Mouse (Mus musculus) large intestine, adult 2 months (tissue): ENCODE measurements around the gene Astn2. TPM values are rescaled to one million over a fixed set of nuclear protein-coding genes. Genes with fewer than 3 reads are reported as not detected.

Experiments used
- DNase-seq: peaks from one replicate; pipeline ENCODE4 v3.0.0-alpha.2; 2012; ENCODE audit warnings: low read depth, low spot score
- WGBS: fragments of 180-500 bp; shearing (Covaris S2); methylation state at CpG from one replicate; pipeline ENCODE4 v1.1.7; 2018; 5-methylcytosine and 5-hydroxymethylcytosine counted together
- polyA plus RNA-seq: library from polyadenylated mRNA; depleted of rRNA; stranded (reverse); fragments of >200 nt; gene quantifications from 2 replicates; pipeline ENCODE4 v1.2.3, GENCODE M21; 2012; rRNA removed

Gene Astn2
- 0.55 and 0.58 TPM in 2 replicates for polyA plus RNA-seq

GRCm38 (mm10) chr4:66404201-66404711 is at the start of gene Astn2:
TSS of gene Astn2 (minus strand) at chr4:66404611.
- whole genome bisulfite sequencing, result 2% methylated on average over 56 of the region's 56 CpGs
- DNase-seq, result no peak

- DNase-seq, result no peak
- WGBS, result 20% methylated on average over 3 of the region's 3 CpGs
Observed at GRCm38 (mm10) chr4:66450115-66450514, 45.7 kb upstream of the Astn2 start.

DNA sequence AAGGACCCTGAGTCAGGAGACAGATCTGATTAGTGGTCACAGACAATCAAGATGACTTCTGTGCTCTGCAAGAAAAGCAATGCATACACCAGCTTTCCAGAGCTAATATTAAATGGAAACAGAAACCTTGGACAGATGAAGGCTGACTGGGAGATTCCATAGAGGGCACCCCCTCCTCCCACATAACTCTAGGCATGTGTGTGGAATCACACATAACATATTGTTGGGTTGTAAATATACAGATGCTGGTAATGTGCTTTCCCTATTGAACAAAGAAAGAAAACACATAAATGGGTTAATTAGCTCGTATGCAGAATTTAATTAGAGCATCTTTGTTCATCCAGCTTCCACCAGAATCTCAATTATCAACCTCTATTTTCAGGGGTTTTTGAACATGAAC is 26.8 kb upstream of the Astn2 start:
- WGBS, result 37% methylated on average over 1 of the region's 1 CpGs
- no peak for DNase-seq

DNA sequence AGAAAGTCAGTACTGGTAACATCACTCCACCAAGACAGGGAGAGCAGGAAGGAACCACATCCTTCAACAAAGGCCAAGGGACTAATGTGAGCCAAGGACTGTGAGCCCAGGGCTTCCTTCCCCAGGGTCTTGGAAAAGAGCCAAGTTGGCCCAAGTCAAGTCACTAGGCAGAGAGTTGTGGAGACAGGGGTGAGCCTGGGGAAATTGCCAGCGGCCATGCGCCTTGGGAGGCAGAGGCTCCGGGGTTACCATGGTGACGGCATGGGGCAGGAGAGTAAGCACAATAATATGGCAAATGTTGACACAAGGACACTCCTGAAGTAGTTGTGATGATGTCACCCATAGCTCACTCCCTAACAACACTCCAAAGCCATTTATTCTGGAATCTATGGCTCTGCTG is 21.4 kb upstream of the Astn2 start:
- 33% methylated on average over 4 of the region's 4 CpGs for WGBS

GRCm38 (mm10) chr4:66414778-66415177 is 10.4 kb upstream of the Astn2 start:
- WGBS, result 66% methylated on average over 8 of the region's 8 CpGs
- DNase-seq, result no peak

More for the DNA sequence above, 21.4 kb upstream of the Astn2 start:
- no peak for DNase-seq

DNA sequence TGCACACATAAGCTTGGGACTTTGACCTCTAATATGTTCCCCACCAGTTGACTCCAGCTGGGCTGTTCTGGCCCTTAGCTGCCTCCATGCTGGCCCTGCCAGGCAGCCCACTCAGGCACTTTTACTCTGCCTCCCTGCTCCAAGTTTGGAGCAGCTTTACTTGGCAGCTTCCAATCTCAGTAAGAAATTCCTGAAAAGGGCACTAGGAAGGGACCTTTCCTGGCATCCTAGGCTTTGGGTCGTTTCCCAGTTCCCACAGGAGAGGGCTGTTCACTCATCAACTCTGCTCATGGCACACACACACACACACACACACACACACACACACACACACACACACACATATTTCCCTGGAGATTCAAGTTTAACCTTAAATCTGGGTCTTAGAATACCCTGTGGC is 675 bp upstream of the Astn2 start:
- WGBS, result 7% methylated on average over 1 of the region's 1 CpGs
- no peak for DNase-seq

GRCm38 (mm10) chr4:66403708-66404200 is 657 bp downstream of the Astn2 start:
- DNase-seq, result no peak
- WGBS, result 1% methylated on average over 51 of the region's 51 CpGs

GRCm38 (mm10) chr4:66403116-66403707 is 1.2 kb downstream of the Astn2 start:
- DNase-seq, result no peak

DNA sequence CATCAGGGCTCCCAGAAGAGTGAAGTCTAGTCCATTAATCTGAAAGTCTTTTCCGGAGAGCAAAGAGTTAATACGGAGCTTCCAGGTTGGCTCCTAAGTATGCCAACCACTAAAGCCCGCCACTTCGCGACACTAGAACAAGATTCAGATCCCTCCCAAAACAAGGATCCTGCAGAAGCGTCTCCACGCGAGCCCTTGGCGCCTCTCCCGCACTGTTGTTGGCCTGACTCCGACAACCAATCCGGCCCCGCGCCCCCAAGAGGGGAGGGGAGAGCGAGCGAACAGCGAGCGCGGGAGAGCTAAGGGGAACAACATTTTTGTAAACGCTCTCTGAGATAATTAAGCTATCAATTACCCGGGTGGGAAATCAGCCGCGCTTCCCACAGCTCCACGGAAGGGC is 1.8 kb downstream of the Astn2 start:
- no peak for DNase-seq

More at GRCm38 (mm10) chr4:66403116-66403707, 1.2 kb downstream of the Astn2 start:
- 2% methylated on average over 22 of the region's 22 CpGs for WGBS

GRCm38 (mm10) chr4:66401186-66401681 is 3.2 kb downstream of the Astn2 start:
- 20% methylated on average over 8 of the region's 8 CpGs for WGBS
- DNase-seq, result no peak

More for the DNA sequence above, 1.8 kb downstream of the Astn2 start:
- 3% methylated on average over 24 of the region's 24 CpGs for WGBS

DNA sequence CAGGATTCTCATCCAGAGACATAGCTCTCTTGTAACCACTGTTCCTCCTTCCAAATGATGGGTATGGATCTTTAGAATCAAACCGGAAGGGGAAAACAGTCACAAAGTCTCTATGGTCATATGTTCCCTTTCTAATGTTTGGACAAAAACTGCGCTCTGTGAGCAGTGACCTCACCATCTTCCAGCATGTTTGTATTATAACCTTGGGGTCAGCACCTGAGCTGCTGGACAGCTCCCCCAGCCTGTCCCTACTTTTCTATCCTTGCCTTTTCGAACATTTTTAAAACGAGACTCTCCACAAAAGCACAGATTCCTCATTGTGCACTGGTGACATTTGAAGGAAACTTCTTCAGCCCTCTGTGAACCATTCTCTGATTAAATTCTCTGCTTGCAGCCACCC is 5.3 kb downstream of the Astn2 start:
- no peak for DNase-seq
- 45% methylated on average over 4 of the region's 4 CpGs for WGBS

GRCm38 (mm10) chr4:66397216-66397615 is 7.2 kb downstream of the Astn2 start:
- DNase-seq, result no peak

- no peak for DNase-seq
- WGBS, result 79% methylated on average over 4 of the region's 4 CpGs
Observed at GRCm38 (mm10) chr4:66393294-66393693, 11.1 kb downstream of the Astn2 start.

DNA sequence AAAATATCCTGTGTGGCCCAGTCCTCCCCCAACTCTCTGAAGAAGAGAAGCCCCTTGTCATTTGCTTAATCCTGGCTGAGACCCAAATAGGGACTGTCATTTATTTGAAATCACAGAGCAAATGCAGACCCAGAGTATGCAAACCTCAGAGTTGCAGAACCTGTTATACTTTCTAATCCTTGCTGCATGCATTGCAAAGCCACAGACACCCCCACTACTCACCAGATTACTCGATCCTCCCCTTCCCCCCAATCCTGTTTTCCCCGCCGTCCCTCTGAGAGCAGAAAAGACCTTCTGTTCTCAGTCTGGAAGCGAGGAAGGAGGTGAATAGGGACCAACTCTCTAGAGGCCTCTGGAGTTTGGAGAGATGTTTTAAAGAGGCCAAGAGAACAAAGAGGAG is 13.9 kb downstream of the Astn2 start:
- WGBS, result 34% methylated on average over 4 of the region's 4 CpGs
- DNase-seq, result no peak

DNA sequence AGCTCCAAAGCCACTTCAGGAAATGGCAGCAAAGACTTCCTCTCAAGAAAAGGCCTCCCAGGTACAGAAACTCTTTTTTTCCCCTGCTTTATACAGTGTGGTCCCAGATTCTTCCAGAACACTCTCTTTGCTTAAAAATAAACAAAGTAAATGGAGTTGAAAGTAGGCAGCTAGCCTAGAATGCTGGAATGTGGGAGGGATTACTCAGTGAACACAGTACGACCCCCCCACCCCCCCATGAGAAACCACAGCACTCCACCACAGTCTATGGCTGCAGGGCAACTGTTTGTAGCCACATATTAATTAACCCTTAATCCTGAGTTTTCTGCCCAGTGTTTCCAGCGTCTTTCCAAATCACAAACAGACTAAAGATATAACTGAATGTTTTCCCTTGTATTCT is 25.8 kb downstream of the Astn2 start:
- no peak for DNase-seq
- 20% methylated on average over 2 of the region's 2 CpGs for WGBS

GRCm38 (mm10) chr4:66370557-66371071 is 33.8 kb downstream of the Astn2 start:
- DNase-seq, result no peak
- WGBS, result 44% methylated on average over 3 of the region's 3 CpGs

GRCm38 (mm10) chr4:66365500-66365899 is 38.9 kb downstream of the Astn2 start:
- 53% methylated on average over 1 of the region's 1 CpGs for WGBS
- DNase-seq, result no peak

- 59% methylated on average over 2 of the region's 2 CpGs for WGBS
Observed at GRCm38 (mm10) chr4:66344632-66345031, 59.8 kb downstream of the Astn2 start.

DNA sequence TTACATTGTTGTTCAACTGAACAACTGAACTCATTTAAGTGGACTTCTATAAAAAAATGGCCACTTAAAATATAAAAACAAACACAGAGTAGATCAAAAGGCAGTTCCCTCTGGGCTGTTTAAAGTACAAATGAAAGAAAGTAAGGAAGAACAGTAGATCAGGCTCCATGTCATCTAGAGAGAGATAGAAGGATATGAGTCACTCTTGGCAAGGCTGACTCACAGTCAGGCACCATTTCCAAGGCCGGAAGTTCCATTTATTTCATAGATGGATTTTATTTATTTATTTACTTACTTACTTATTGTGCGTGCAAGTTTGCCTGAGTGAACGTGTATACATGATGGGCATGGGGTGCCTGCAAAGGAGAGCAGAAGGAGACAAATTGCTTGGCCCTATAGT is 67.0 kb downstream of the Astn2 start:
- 67% methylated on average over 3 of the region's 3 CpGs for WGBS
- no peak for DNase-seq

More at GRCm38 (mm10) chr4:66344632-66345031, 59.8 kb downstream of the Astn2 start:
- DNase-seq, result no peak

DNA sequence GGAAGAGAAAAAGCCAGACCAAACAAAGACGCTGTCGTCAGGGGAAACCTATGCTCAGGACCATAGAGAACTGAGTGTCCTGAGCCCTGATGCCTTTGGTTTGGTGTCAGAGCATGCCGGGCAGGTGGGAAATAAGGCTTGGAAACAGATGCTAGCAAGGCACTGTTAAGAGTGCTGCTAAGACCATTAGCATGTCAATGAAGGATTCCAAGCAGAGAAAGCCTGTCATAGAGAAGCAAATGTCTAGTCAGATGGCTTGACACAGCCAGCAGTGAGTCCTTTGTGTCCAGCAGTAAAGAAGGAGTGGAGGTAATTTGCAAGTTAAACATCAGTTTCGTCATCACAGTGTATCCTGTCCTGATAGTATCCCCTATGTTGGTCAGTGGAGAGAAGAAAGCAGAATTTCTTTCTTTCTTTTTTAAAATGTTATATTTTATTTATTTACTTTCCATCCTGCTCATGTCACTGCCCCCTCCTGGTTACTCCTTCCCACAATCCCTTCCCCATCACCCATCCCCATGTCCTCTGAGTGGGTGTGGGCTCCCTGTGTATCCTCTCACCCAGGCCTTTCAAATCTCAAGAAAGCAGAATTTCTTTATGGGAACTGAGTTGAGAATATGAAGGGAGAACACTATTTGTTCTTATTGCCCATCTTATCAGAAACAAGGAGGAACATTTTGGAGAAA is 73.7 kb downstream of the Astn2 start:
- 38% methylated on average over 4 of the region's 4 CpGs for WGBS
- DNase-seq, result no peak

DNA sequence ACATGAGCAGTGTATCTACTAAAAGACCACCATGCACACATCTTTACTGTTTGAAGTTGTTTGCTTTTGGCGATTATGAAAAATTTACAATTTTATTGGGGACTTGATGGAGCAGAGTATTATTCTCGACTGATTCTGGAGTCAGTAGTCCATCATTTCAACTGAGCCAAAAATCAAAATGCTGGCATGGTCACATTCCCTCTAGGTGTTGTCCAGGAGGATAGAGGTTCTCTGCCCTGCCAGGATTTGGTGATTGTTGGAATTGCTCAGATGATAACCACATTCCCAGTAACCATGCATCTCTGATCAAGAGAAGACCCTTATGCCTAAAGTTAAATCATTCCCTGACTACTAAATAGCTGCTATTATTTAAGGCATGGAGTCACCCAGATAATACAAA is 83.4 kb downstream of the Astn2 start:
- 72% methylated on average over 2 of the region's 2 CpGs for WGBS
- no peak for DNase-seq
